Mouse (Mus musculus) embryonic facial prominence, embryonic 13.5 days (tissue): ENCODE results near the gene Naa25. TPM values are rescaled to one million over a fixed set of nuclear protein-coding genes. Genes with fewer than 3 reads are reported as not detected.

Experiments used
- ATAC-seq: fragments of 200-750 bp; cut with Nextera tagmentation; 2 replicates; pipeline ENCODE4 v1.8.0; 2017; ENCODE audit warnings: low read depth; ENCODE audit not compliant: insufficient number of reproducible peaks, insufficient read depth, low FRiP score, low TSS enrichment
- H3K27ac ChIP-seq: fragments of 300-500 bp; sonication (generic); 2 replicates; pipeline ENCODE4 v1.5.1; 2015; ENCODE audit warnings: moderate library complexity, mild to moderate bottlenecking, inconsistent platforms
- H3K27me3 ChIP-seq: fragments of 300-500 bp; sonication (generic); 2 replicates; pipeline ENCODE4 v1.6.1; 2015; ENCODE audit warnings: mild to moderate bottlenecking, inconsistent platforms
- H3K36me3 ChIP-seq: fragments of 300-500 bp; sonication (generic); 2 replicates; pipeline ENCODE4 v1.6.1; 2015; ENCODE audit warnings: mild to moderate bottlenecking, inconsistent platforms
- H3K4me1 ChIP-seq: fragments of 300-500 bp; sonication (generic); 2 replicates; pipeline ENCODE4 v1.6.1; 2015; ENCODE audit warnings: inconsistent platforms
- H3K4me2 ChIP-seq: fragments of 300-500 bp; sonication (generic); 2 replicates; pipeline ENCODE4 v1.6.1; 2015; ENCODE audit warnings: moderate library complexity, mild to moderate bottlenecking, inconsistent platforms
- H3K4me3 ChIP-seq: fragments of 300-500 bp; sonication (generic); 2 replicates; pipeline ENCODE4 v1.5.1; 2015; ENCODE audit warnings: mild to moderate bottlenecking, inconsistent platforms
- H3K9ac ChIP-seq: fragments of 300-500 bp; sonication (generic); 2 replicates; pipeline ENCODE4 v1.6.1; 2015; ENCODE audit warnings: mild to moderate bottlenecking, inconsistent platforms
- H3K9me3 ChIP-seq: fragments of 300-500 bp; sonication (generic); 2 replicates; pipeline ENCODE4 v1.6.1; 2016; ENCODE audit warnings: inconsistent platforms
- WGBS: fragments of 180-500 bp; shearing (Covaris S2); methylation state at CpG from one replicate; pipeline ENCODE4 v1.1.7; 2015; ENCODE audit warnings: mixed read lengths; 5-methylcytosine and 5-hydroxymethylcytosine counted together
- polyA plus RNA-seq: library from polyadenylated mRNA; unstranded; fragments of >200 nt; fragmentation: Nextera tagmentation; extraction: Ambion mirVana; gene quantifications from 2 replicates; pipeline ENCODE4 v1.2.1, GENCODE M21; 2015

The Naa25 gene
- polyA plus RNA-seq, 1 experiment from 2014 or later: 39.2 TPM

- 0 out of 2 replicates have a peak overlapping the region, but pooled peaks have one; percentile 30 for H3K27ac ChIP-seq
These were observed 56.7 kb downstream of the Naa25 start for GRCm38 (mm10) chr5:121454503-121454782.

DNA sequence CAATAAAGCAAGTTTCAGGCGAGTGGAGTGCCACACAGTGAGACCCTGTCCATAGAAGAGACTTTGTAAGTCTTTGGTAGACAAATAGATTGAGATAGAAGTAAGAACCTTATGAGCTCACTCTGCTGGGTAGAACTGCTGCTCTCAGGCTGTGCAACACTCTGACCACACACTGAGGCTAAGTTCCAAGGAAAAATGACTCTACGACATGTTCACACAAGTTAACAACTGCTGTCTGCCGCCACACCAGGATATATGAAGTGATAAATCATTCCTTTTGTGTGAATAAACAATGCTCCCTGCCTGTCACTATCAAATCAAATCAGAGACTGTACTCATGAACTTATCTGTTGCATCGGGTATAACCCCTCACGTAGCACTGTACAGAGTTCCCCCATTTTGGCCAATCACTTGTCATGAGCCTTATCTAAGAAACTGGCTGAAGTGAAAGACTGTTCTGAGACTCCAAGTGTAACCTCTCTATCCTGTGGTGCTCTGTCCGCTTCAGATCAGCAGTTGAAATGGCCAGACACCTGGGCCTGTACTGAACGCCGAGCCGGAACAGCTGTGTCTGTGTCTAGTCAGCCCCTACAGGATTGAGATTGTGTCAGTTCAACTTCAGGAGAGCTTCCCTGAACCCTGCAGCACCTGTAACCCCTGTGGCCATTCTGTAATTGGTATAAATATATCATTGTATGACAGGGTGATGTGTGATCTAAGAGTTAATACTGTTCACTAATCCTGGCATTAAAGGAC is 58.0 kb downstream of the Naa25 start:
- H3K36me3 ChIP-seq: no peaks in the 10 kb centered on the region
- 80% methylated on average over 9 of the region's 9 CpGs for WGBS
- ATAC-seq: no peak
- H3K9ac ChIP-seq: no peak overlapping the region
- no peaks in the 10 kb centered on the region for H3K27me3 ChIP-seq
- peak overlapping the region; percentile 16; the same call in 1 of the 2 replicates for H3K27ac ChIP-seq
- H3K4me2 ChIP-seq: no peak overlapping the region
- H3K4me1 ChIP-seq: peaks cover 24% of the 10 kb centered on the region
- no peak overlapping the region for H3K4me3 ChIP-seq
- H3K9me3 ChIP-seq: 0 out of 2 replicates have a peak, but pooled peaks cover 2% of the 10 kb centered on the region

More at GRCm38 (mm10) chr5:121454503-121454782, 56.7 kb downstream of the Naa25 start:
- Histone ChIP-seq H3K9ac (no peak overlapping the region), H3K4me1 (peaks cover 28% of the 10 kb centered on the region), H3K27me3 (no peaks in the 10 kb centered on the region), H3K36me3 (0 out of 2 replicates have a peak, but pooled peaks cover 7% of the 10 kb centered on the region), H3K9me3 (no peaks in the 10 kb centered on the region), H3K4me2 (no peak overlapping the region), H3K4me3 (no peak overlapping the region)
- WGBS: 73% methylated on average over 3 of the region's 3 CpGs
- ATAC-seq: no peak

GRCm38 (mm10) chr5:121461339-121462170 is 63.8 kb downstream of the Naa25 start:
- H3K36me3 ChIP-seq: no peaks in the 10 kb centered on the region
- no peaks in the 10 kb centered on the region for H3K27me3 ChIP-seq
- H3K9me3 ChIP-seq: 0 out of 2 replicates have a peak, but pooled peaks cover 2% of the 10 kb centered on the region
- H3K4me3 ChIP-seq: no peak overlapping the region
- no peaks in the 10 kb centered on the region for H3K4me1 ChIP-seq
- WGBS: 39% methylated on average over 4 of the region's 4 CpGs
- H3K27ac ChIP-seq: no peak overlapping the region
- no peak overlapping the region for H3K9ac ChIP-seq
- H3K4me2 ChIP-seq: no peak overlapping the region
- no peak for ATAC-seq

DNA sequence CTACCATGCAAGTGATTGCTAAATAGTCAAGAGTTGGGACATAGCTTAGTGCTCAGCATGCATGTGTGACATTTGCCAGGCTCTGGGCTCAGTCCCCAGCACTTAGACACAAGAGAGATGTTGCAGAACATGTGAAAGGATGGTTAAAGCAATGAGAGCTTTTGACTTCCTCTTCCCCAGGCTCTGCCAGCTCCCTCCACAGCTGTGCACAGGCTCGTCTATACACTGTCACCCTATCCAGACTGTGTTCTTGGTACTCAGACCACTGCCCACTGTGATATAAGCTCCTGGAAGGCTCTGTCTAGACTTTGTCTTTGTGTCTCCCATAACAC is 64.4 kb downstream of the Naa25 start:
- ATAC-seq: no peak
- no peaks in the 10 kb centered on the region for H3K4me1 ChIP-seq
- no peaks in the 10 kb centered on the region for H3K36me3 ChIP-seq
- H3K27ac ChIP-seq: no peak overlapping the region
- H3K4me3 ChIP-seq: no peak overlapping the region
- H3K9me3 ChIP-seq: 0 out of 2 replicates have a peak, but pooled peaks cover 2% of the 10 kb centered on the region
- 8% methylated on average over 1 of the region's 1 CpGs for whole genome bisulfite sequencing
- H3K27me3 ChIP-seq: no peaks in the 10 kb centered on the region
- no peak overlapping the region for H3K4me2 ChIP-seq
- H3K9ac ChIP-seq: no peak overlapping the region

DNA sequence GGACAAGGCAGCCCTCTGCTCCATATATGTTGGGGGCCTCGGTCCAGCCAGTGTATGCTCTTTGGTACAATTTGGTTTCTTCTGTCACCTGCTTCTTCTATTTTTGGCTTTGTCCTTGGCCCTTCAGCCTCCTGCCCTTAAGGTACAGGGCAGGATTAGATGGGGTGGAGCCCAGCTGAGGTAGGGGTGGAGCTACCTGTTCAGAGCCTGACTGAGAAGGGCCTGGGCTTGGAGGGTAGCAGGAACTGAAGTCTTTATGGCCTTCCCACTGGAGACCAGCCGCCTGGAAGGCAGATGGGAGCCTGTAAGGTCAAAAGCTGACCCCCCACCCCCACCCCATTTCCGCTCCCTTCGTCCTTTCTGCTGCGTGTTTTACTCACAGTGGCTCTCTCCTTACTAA is 65.2 kb downstream of the Naa25 start:
- Histone ChIP-seq H3K27me3 (no peaks in the 10 kb centered on the region), H3K9ac (no peak overlapping the region), H3K4me2 (no peak overlapping the region), H3K4me1 (no peaks in the 10 kb centered on the region), H3K9me3 (0 out of 2 replicates have a peak, but pooled peaks cover 2% of the 10 kb centered on the region), H3K36me3 (no peaks in the 10 kb centered on the region), H3K27ac (no peak overlapping the region), H3K4me3 (no peak overlapping the region)
- WGBS: 42% methylated on average over 5 of the region's 5 CpGs
- ATAC-seq: no peak

DNA sequence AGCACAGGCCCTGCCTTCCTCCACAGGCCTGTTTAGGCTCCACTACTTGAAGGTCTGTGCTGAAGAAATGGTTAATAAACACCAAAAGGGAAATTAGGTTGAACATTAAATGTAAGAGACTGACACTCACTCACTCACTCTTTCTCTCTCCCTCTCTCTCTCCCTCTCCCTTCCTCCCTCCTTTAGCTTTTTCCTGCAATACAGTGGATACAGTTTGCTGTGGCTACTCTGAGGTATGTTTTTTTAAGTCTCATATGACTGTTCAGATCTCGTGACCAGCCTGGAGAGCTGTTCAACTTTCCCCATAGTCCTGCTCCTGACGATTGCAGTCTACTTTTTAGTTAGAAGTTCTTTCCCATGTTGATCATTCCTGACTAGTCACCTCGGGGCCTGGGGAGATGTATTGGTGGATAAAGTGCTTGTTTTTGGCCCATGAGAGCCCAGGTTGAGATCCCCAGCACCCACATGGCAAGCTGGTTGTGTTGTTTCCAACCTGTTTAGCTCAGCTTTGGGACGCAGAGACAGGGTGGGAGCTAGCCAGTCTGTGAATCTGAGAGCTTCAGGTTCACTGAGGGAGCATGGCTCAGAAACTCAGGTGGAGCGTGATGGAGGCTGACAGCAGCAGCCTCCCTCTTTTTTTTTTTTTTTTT is 66.0 kb downstream of the Naa25 start:
- Histone ChIP-seq H3K4me2 (no peak overlapping the region), H3K27me3 (no peaks in the 10 kb centered on the region), H3K36me3 (no peaks in the 10 kb centered on the region), H3K9me3 (0 out of 2 replicates have a peak, but pooled peaks cover 2% of the 10 kb centered on the region), H3K27ac (no peak overlapping the region), H3K9ac (no peak overlapping the region; the same call in 1 of the 2 replicates), H3K4me1 (no peaks in the 10 kb centered on the region), H3K4me3 (no peak overlapping the region)
- no peak for ATAC-seq
- WGBS: 60% methylated on average over 5 of the region's 5 CpGs

- WGBS: 59% methylated on average over 3 of the region's 3 CpGs
- no peak for ATAC-seq
- no peak overlapping the region for H3K27ac ChIP-seq
- no peaks in the 10 kb centered on the region for H3K9me3 ChIP-seq
- no peak overlapping the region for H3K4me2 ChIP-seq
- H3K4me3 ChIP-seq: no peak overlapping the region
- no peak overlapping the region for H3K9ac ChIP-seq
- H3K36me3 ChIP-seq: no peaks in the 10 kb centered on the region
- H3K4me1 ChIP-seq: no peaks in the 10 kb centered on the region
- no peaks in the 10 kb centered on the region for H3K27me3 ChIP-seq
These were observed 71.8 kb downstream of the Naa25 start for GRCm38 (mm10) chr5:121469566-121469965.

DNA sequence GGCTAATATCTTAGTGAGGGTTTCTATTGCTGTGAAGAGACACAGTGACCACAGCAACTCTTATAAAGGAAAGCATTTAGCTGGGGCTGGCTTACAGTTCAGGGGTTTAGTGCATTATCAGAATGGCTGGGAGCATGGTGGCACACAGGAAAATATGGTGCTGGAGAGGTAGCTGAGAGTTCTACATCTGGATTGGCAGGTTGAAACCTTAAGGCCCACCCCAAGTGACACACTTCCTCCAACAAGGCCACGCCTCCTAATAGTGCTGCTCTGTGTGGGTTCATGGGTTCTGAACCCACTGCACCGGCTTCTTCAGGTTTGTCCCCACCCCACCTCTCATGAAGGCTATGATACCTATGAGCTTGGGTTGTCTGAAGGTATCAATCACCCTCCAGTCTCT is 74.7 kb downstream of the Naa25 start:
- H3K27ac ChIP-seq: no peak overlapping the region
- H3K4me3 ChIP-seq: no peak overlapping the region
- no peaks in the 10 kb centered on the region for H3K9me3 ChIP-seq
- H3K4me2 ChIP-seq: no peak overlapping the region
- 80% methylated on average over 2 of the region's 2 CpGs for WGBS
- no peaks in the 10 kb centered on the region for H3K27me3 ChIP-seq
- no peaks in the 10 kb centered on the region for H3K36me3 ChIP-seq
- H3K4me1 ChIP-seq: no peaks in the 10 kb centered on the region
- ATAC-seq: no peak
- no peak overlapping the region for H3K9ac ChIP-seq

DNA sequence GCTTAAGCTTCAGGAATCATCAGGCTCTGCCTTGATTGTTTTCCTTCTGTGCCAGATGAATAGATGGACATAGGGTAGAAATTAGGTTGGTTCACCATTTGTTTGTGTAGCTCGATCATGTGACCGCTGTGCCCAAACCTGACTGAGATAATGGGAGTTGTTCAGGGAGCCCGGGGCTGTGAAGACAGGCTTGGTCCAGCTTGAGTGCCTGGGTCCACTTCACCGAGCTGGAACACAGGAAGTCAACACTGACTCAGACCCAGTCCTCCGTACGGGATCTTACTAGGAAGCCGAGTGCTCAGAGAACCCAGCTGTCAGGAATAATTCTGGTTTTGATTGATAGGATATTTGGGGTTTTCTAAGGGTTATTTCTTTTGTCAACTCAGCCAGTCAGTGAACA is 76.9 kb downstream of the Naa25 start:
- Histone ChIP-seq H3K9ac (no peak overlapping the region), H3K4me3 (no peak overlapping the region), H3K9me3 (no peaks in the 10 kb centered on the region), H3K4me1 (no peaks in the 10 kb centered on the region), H3K27me3 (no peaks in the 10 kb centered on the region), H3K27ac (no peak overlapping the region), H3K4me2 (no peak overlapping the region), H3K36me3 (no peaks in the 10 kb centered on the region)
- WGBS: 70% methylated on average over 7 of the region's 7 CpGs
- ATAC-seq: no peak

DNA sequence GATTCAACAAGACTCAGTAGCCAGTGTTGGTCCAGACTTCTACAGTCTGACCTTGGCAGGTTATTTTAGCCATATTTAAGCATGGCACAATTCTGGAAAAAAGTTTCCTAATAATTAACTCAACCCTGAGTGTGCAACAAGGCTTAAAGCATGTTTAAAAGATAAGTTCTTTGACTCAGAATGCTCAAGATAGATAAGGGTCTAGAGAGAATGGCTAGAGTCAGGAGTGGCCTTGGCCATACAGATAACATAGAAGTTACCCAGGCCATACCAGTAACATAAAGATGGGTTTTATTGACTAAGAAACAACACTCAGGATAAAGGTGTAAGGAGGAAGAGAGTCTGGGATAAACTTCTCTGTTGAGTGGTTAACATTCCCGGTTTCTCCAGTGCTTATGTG is 78.3 kb downstream of the Naa25 start:
- no peaks in the 10 kb centered on the region for H3K27me3 ChIP-seq
- ATAC-seq: no peak
- no peak overlapping the region for H3K27ac ChIP-seq
- no peak overlapping the region for H3K4me2 ChIP-seq
- 76% methylated on average over 1 of the region's 1 CpGs for WGBS
- H3K36me3 ChIP-seq: no peaks in the 10 kb centered on the region
- no peak overlapping the region for H3K9ac ChIP-seq
- no peaks in the 10 kb centered on the region for H3K4me1 ChIP-seq
- H3K9me3 ChIP-seq: no peaks in the 10 kb centered on the region
- H3K4me3 ChIP-seq: no peak overlapping the region

DNA sequence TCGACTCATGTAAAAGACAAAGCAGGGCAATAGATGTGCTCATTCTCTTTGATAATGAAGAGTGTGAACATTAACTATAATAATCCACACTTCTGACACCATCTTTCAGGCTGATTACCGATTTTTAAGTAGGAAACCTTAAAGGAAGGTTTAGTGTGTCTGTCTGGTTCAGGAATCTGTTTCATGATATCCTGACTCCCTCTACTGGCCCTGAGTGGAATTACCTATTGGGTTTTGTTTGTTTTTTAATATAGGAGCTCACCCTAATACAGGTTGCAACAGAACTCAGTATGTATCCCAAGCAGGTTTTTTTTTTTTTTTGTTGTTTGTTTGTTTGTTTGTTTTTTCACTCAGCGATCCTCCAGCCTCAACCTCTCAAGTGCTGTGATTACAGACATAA is 79.9 kb downstream of the Naa25 start:
- H3K9me3 ChIP-seq: no peaks in the 10 kb centered on the region
- H3K36me3 ChIP-seq: no peaks in the 10 kb centered on the region
- H3K4me2 ChIP-seq: no peak overlapping the region
- no peak for ATAC-seq
- H3K27ac ChIP-seq: no peak overlapping the region
- H3K4me3 ChIP-seq: no peak overlapping the region
- no peaks in the 10 kb centered on the region for H3K4me1 ChIP-seq
- H3K27me3 ChIP-seq: no peaks in the 10 kb centered on the region
- H3K9ac ChIP-seq: no peak overlapping the region
- WGBS: 33% methylated on average over 3 of the region's 3 CpGs
